Mouse (Mus musculus): Measurements from ENCODE around the gene Fam243. TPM values are rescaled to one million over a fixed set of nuclear protein-coding genes. Genes with fewer than 3 reads are reported as not detected.

Gene Fam243
- polyA plus RNA-seq, 1 experiment from 2014 or later: not detected

- Histone ChIP-seq H3K4me2 (ENCODE audit: low read length) (no peak overlapping the region), H3K4me3 (ENCODE audit: low read depth, low read length) (no peak overlapping the region), H3K27me3 (replicated peaks; ENCODE audit: control insufficient read depth, insufficient read depth, low read length) (no peaks in the 10 kb centered on the region), H3K9ac (ENCODE audit: low read length) (no peak overlapping the region), H3K36me3 (ENCODE audit: control insufficient read depth, insufficient read depth, low read length) (no peaks in the 10 kb centered on the region), H3K4me1 (replicated peaks; ENCODE audit: control insufficient read depth, insufficient read depth, low read length) (no peaks in the 10 kb centered on the region), H3K9me3 (ENCODE audit: control insufficient read depth, low read length) (no peaks in the 10 kb centered on the region), H3K27ac (ENCODE audit: low read depth) (no peak overlapping the region)
- WGBS: 56% methylated on average over 9 of the region's 9 CpGs
- no peak for DNase-seq (ENCODE audit: low spot score)
- no peak for ATAC-seq (replicated peaks; ENCODE audit: low FRiP score, low TSS enrichment, low read depth)
These were observed 13.4 kb upstream of the Fam243 start for GRCm38 (mm10) chr16:92334600-92334999.

GRCm38 (mm10) chr16:92330966-92331365, 9.7 kb upstream of the Fam243 start:
- no peak for DNase-seq (ENCODE audit: low spot score)
- Histone ChIP-seq H3K4me3 (ENCODE audit: low read depth, low read length) (no peak overlapping the region), H3K36me3 (ENCODE audit: control insufficient read depth, insufficient read depth, low read length) (no peaks in the 10 kb centered on the region), H3K27ac (ENCODE audit: low read depth) (no peak overlapping the region), H3K9ac (ENCODE audit: low read length) (no peak overlapping the region), H3K4me1 (replicated peaks; ENCODE audit: control insufficient read depth, insufficient read depth, low read length) (no peaks in the 10 kb centered on the region), H3K9me3 (ENCODE audit: control insufficient read depth, low read length) (no peaks in the 10 kb centered on the region), H3K27me3 (replicated peaks; ENCODE audit: control insufficient read depth, insufficient read depth, low read length) (no peaks in the 10 kb centered on the region), H3K4me2 (ENCODE audit: low read length) (no peak overlapping the region)
- ATAC-seq (replicated peaks; ENCODE audit: low FRiP score, low TSS enrichment, low read depth): no peak
- WGBS: 70% methylated on average over 5 of the region's 5 CpGs

- no peaks in the 10 kb centered on the region for H3K4me1 ChIP-seq (replicated peaks; ENCODE audit: control insufficient read depth, insufficient read depth, low read length)
- H3K9me3 ChIP-seq (ENCODE audit: control insufficient read depth, low read length): no peaks in the 10 kb centered on the region
- H3K9ac ChIP-seq (ENCODE audit: low read length): no peak overlapping the region
- no peak overlapping the region for H3K4me3 ChIP-seq (ENCODE audit: low read depth, low read length)
- H3K27me3 ChIP-seq (replicated peaks; ENCODE audit: control insufficient read depth, insufficient read depth, low read length): no peaks in the 10 kb centered on the region
- H3K27ac ChIP-seq (ENCODE audit: low read depth): no peak overlapping the region
- WGBS: 83% methylated on average over 10 of the region's 10 CpGs
- no peak overlapping the region for H3K4me2 ChIP-seq (ENCODE audit: low read length)
- H3K36me3 ChIP-seq (ENCODE audit: control insufficient read depth, insufficient read depth, low read length): no peaks in the 10 kb centered on the region
- DNase-seq (ENCODE audit: low spot score) (no peak), ATAC-seq (replicated peaks; ENCODE audit: low FRiP score, low TSS enrichment, low read depth) (no peak)
These were observed 6.7 kb upstream of the Fam243 start for GRCm38 (mm10) chr16:92327911-92328310.

GRCm38 (mm10) chr16:92325062-92325406, 3.8 kb upstream of the Fam243 start:
- no peak overlapping the region for H3K9ac ChIP-seq (ENCODE audit: low read length)
- 67% methylated on average over 1 of the region's 1 CpGs for WGBS
- H3K9me3 ChIP-seq (ENCODE audit: control insufficient read depth, low read length): no peaks in the 10 kb centered on the region
- H3K4me2 ChIP-seq (ENCODE audit: low read length): no peak overlapping the region
- H3K27ac ChIP-seq (ENCODE audit: low read depth): no peak overlapping the region
- DNase-seq (ENCODE audit: low spot score) (no peak), ATAC-seq (replicated peaks; ENCODE audit: low FRiP score, low TSS enrichment, low read depth) (no peak)
- H3K36me3 ChIP-seq (ENCODE audit: control insufficient read depth, insufficient read depth, low read length): no peaks in the 10 kb centered on the region
- H3K27me3 ChIP-seq (replicated peaks; ENCODE audit: control insufficient read depth, insufficient read depth, low read length): no peaks in the 10 kb centered on the region
- H3K4me1 ChIP-seq (replicated peaks; ENCODE audit: control insufficient read depth, insufficient read depth, low read length): no peaks in the 10 kb centered on the region
- H3K4me3 ChIP-seq (ENCODE audit: low read depth, low read length): no peak overlapping the region

GRCm38 (mm10) chr16:92324309-92325061, 3.2 kb upstream of the Fam243 start:
- ATAC-seq (replicated peaks; ENCODE audit: low FRiP score, low TSS enrichment, low read depth) (no peak), DNase-seq (ENCODE audit: low spot score) (no peak)
- no peaks in the 10 kb centered on the region for H3K9me3 ChIP-seq (ENCODE audit: control insufficient read depth, low read length)
- no peak overlapping the region for H3K9ac ChIP-seq (ENCODE audit: low read length)
- H3K4me1 ChIP-seq (replicated peaks; ENCODE audit: control insufficient read depth, insufficient read depth, low read length): no peaks in the 10 kb centered on the region
- no peaks in the 10 kb centered on the region for H3K36me3 ChIP-seq (ENCODE audit: control insufficient read depth, insufficient read depth, low read length)
- H3K27ac ChIP-seq (ENCODE audit: low read depth): no peak overlapping the region
- H3K4me2 ChIP-seq (ENCODE audit: low read length): no peak overlapping the region
- no peak overlapping the region for H3K4me3 ChIP-seq (ENCODE audit: low read depth, low read length)
- WGBS: 44% methylated on average over 7 of the region's 7 CpGs
- no peaks in the 10 kb centered on the region for H3K27me3 ChIP-seq (replicated peaks; ENCODE audit: control insufficient read depth, insufficient read depth, low read length)

- Histone ChIP-seq H3K36me3 (ENCODE audit: control insufficient read depth, insufficient read depth, low read length) (no peaks in the 10 kb centered on the region), H3K4me2 (ENCODE audit: low read length) (no peak overlapping the region), H3K27me3 (replicated peaks; ENCODE audit: control insufficient read depth, insufficient read depth, low read length) (no peaks in the 10 kb centered on the region), H3K9ac (ENCODE audit: low read length) (no peak overlapping the region), H3K27ac (ENCODE audit: low read depth) (no peak overlapping the region), H3K4me1 (replicated peaks; ENCODE audit: control insufficient read depth, insufficient read depth, low read length) (no peaks in the 10 kb centered on the region), H3K9me3 (ENCODE audit: control insufficient read depth, low read length) (peaks cover 4% of the 10 kb centered on the region; the same call in 1 of the 2 replicates), H3K4me3 (ENCODE audit: low read depth, low read length) (no peak overlapping the region)
- 83% methylated on average over 3 of the region's 3 CpGs for WGBS
- ATAC-seq (replicated peaks; ENCODE audit: low FRiP score, low TSS enrichment, low read depth) (no peak), DNase-seq (ENCODE audit: low spot score) (no peak)
These were observed 880 bp downstream of the Fam243 start for GRCm38 (mm10) chr16:92320361-92320760.

GRCm38 (mm10) chr16:92319353-92320109, 1.7 kb downstream of the Fam243 start:
- Histone ChIP-seq H3K4me3 (ENCODE audit: low read depth, low read length) (no peak overlapping the region), H3K4me1 (replicated peaks; ENCODE audit: control insufficient read depth, insufficient read depth, low read length) (no peaks in the 10 kb centered on the region), H3K9ac (ENCODE audit: low read length) (no peak overlapping the region), H3K9me3 (ENCODE audit: control insufficient read depth, low read length) (peaks cover 4% of the 10 kb centered on the region; the same call in 1 of the 2 replicates), H3K4me2 (ENCODE audit: low read length) (no peak overlapping the region), H3K27me3 (replicated peaks; ENCODE audit: control insufficient read depth, insufficient read depth, low read length) (no peaks in the 10 kb centered on the region), H3K27ac (ENCODE audit: low read depth) (no peak overlapping the region), H3K36me3 (ENCODE audit: control insufficient read depth, insufficient read depth, low read length) (no peaks in the 10 kb centered on the region)
- ATAC-seq (replicated peaks; ENCODE audit: low FRiP score, low TSS enrichment, low read depth) (no peak), DNase-seq (ENCODE audit: low spot score) (peak; percentile 67)
- WGBS: 67% methylated on average over 20 of the region's 20 CpGs

GRCm38 (mm10) chr16:92316049-92316738, 5.0 kb downstream of the Fam243 start:
- no peak overlapping the region for H3K27ac ChIP-seq (ENCODE audit: low read depth)
- H3K9me3 ChIP-seq (ENCODE audit: control insufficient read depth, low read length): peaks cover 4% of the 10 kb centered on the region; the same call in 1 of the 2 replicates
- H3K27me3 ChIP-seq (replicated peaks; ENCODE audit: control insufficient read depth, insufficient read depth, low read length): no peaks in the 10 kb centered on the region
- H3K4me2 ChIP-seq (ENCODE audit: low read length): no peak overlapping the region
- peaks cover 21% of the 10 kb centered on the region for H3K36me3 ChIP-seq (ENCODE audit: control insufficient read depth, insufficient read depth, low read length)
- ATAC-seq (replicated peaks; ENCODE audit: low FRiP score, low TSS enrichment, low read depth) (no peak), DNase-seq (ENCODE audit: low spot score) (no peak)
- H3K9ac ChIP-seq (ENCODE audit: low read length): no peak overlapping the region
- H3K4me1 ChIP-seq (replicated peaks; ENCODE audit: control insufficient read depth, insufficient read depth, low read length): no peaks in the 10 kb centered on the region
- no peak overlapping the region for H3K4me3 ChIP-seq (ENCODE audit: low read depth, low read length)
- WGBS: 72% methylated on average over 7 of the region's 7 CpGs
